Mouse (Mus musculus) C2C12 (cell line): Measurements from ENCODE around the gene Pdxk. TPM values are rescaled to one million over a fixed set of nuclear protein-coding genes. Genes with fewer than 3 reads are reported as not detected.

Experiments
- H3K27me3 ChIP-seq: one replicate; pipeline ENCODE4 v1.6.1; 2011; ENCODE audit not compliant: control insufficient read depth, insufficient read depth, insufficient read length
- H3K36me3 ChIP-seq: one replicate; pipeline ENCODE4 v1.6.1; 2011; ENCODE audit not compliant: control insufficient read depth, insufficient read depth
- H3K4me3 ChIP-seq: one replicate; pipeline ENCODE4 v1.5.1; 2011; ENCODE audit warnings: mild to moderate bottlenecking, control low read depth; ENCODE audit not compliant: poor library complexity, insufficient read depth, severe bottlenecking
- H3K79me2 ChIP-seq: one replicate; pipeline ENCODE4 v1.6.1; 2011; ENCODE audit not compliant: control insufficient read depth, insufficient read depth
- H3K79me3 ChIP-seq: one replicate; pipeline ENCODE4 v1.6.1; 2011; ENCODE audit warnings: low read depth, control low read depth
- H3ac ChIP-seq: one replicate; pipeline ENCODE3; 2011; ENCODE audit warnings: low read depth; ENCODE audit not compliant: control insufficient read depth, insufficient read length
- CEBPB ChIP-seq: IDR thresholded peaks from one replicate; pipeline ENCODE4 v1.6.1; 2011; ENCODE audit warnings: low read depth, mild to moderate bottlenecking, control low read depth, moderate library complexity
- CTCF ChIP-seq: IDR thresholded peaks from one replicate; pipeline ENCODE4 v1.5.1; 2011; ENCODE audit not compliant: control insufficient read depth, insufficient read depth, insufficient read length
- FOSL1 ChIP-seq: IDR thresholded peaks from one replicate; pipeline ENCODE4 v1.8.0; 2011; ENCODE audit warnings: mild to moderate bottlenecking, low read length; ENCODE audit not compliant: poor library complexity, insufficient read depth, severe bottlenecking
- MAX ChIP-seq: IDR thresholded peaks from one replicate; pipeline ENCODE4 v1.6.1; 2011; ENCODE audit warnings: mild to moderate bottlenecking, control low read depth
- MYOD1 ChIP-seq: IDR thresholded peaks from one replicate; pipeline ENCODE4 v1.6.1; 2011; ENCODE audit warnings: low read depth; ENCODE audit not compliant: control insufficient read depth, insufficient read length
- MYOG ChIP-seq: IDR thresholded peaks from one replicate; pipeline ENCODE4 v1.6.1; 2011; ENCODE audit not compliant: control insufficient read depth, insufficient read length; ENCODE audit errors: extremely low read depth
- USF1 ChIP-seq: IDR thresholded peaks from one replicate; pipeline ENCODE4 v1.6.1; 2011; ENCODE audit warnings: low read depth, mild to moderate bottlenecking, control low read depth, moderate library complexity
- polyA plus RNA-seq: library from polyadenylated mRNA; unstranded; fragments of >200 nt; fragmentation: generic; extraction: Trizol; gene quantifications from one replicate; pipeline ENCODE4 v1.2.1, GENCODE M21; 2012; ENCODE audit warnings: missing spikeins

Pdxk gene
- polyA plus RNA-seq, 1 experiment = 10.6 TPM

GRCm38 (mm10) chr10:78461767-78462166, 3.0 kb downstream of the Pdxk start:
- TF ChIP-seq CTCF (no peak), MAX (no peak), MYOG (no peak), USF1 (no peak), FOSL1 (no peak), CEBPB (no peak), MYOD1 (no peak)
- Histone ChIP-seq H3K36me3 (no peaks in the 10 kb centered on the region), H3K4me3 (no peak overlapping the region), H3K79me2 (peaks cover 19% of the 10 kb centered on the region), H3ac (no peak overlapping the region), H3K27me3 (no peaks in the 10 kb centered on the region), H3K79me3 (peaks cover 3% of the 10 kb centered on the region)

- H3K79me3 ChIP-seq = peaks cover 3% of the 10 kb centered on the region
- TF ChIP-seq MAX (no peak), CEBPB (no peak), CTCF (no peak)
Observed at GRCm38 (mm10) chr10:78460463-78460862, 4.3 kb downstream of the Pdxk start.

GRCm38 (mm10) chr10:78458348-78459111, 6.2 kb downstream of the Pdxk start:
- Histone ChIP-seq H3K36me3 (no peaks in the 10 kb centered on the region), H3K79me2 (peaks cover 15% of the 10 kb centered on the region), H3ac (no peak overlapping the region), H3K4me3 (no peak overlapping the region), H3K79me3 (peaks cover 3% of the 10 kb centered on the region), H3K27me3 (no peaks in the 10 kb centered on the region)
- TF ChIP-seq MAX (no peak), CTCF (no peak), CEBPB (no peak), FOSL1 (no peak), USF1 (no peak), MYOD1 (no peak), MYOG (no peak)

More at GRCm38 (mm10) chr10:78460463-78460862, 4.3 kb downstream of the Pdxk start:
- no peak overlapping the region for H3ac ChIP-seq
- peaks cover 19% of the 10 kb centered on the region for H3K79me2 ChIP-seq
- H3K4me3 ChIP-seq = no peak overlapping the region
- H3K27me3 ChIP-seq = no peaks in the 10 kb centered on the region
- H3K36me3 ChIP-seq = no peaks in the 10 kb centered on the region

- Histone ChIP-seq H3K79me2 (peaks cover 10% of the 10 kb centered on the region), H3ac (no peak overlapping the region), H3K79me3 (no peaks in the 10 kb centered on the region), H3K27me3 (no peaks in the 10 kb centered on the region), H3K4me3 (no peak overlapping the region), H3K36me3 (no peaks in the 10 kb centered on the region)
- TF ChIP-seq MYOD1 (no peak), MYOG (no peak), USF1 (no peak), FOSL1 (no peak), CTCF (no peak)
Observed at GRCm38 (mm10) chr10:78457495-78458347, 7.1 kb downstream of the Pdxk start.

GRCm38 (mm10) chr10:78456696-78457095, 8.1 kb downstream of the Pdxk start:
- TF ChIP-seq CEBPB = no peak
- TF ChIP-seq MYOD1 = no peak
- no peak for TF ChIP-seq USF1
- no peak for TF ChIP-seq CTCF
- TF ChIP-seq MYOG = no peak
- no peak for TF ChIP-seq FOSL1
- no peak for TF ChIP-seq MAX
- no peaks in the 10 kb centered on the region for H3K79me2 ChIP-seq
- H3K4me3 ChIP-seq = no peak overlapping the region
- no peaks in the 10 kb centered on the region for H3K36me3 ChIP-seq
- no peaks in the 10 kb centered on the region for H3K79me3 ChIP-seq
- H3K27me3 ChIP-seq = no peaks in the 10 kb centered on the region
- H3ac ChIP-seq = no peak overlapping the region
